Mouse (Mus musculus) CD8-positive naive resting alpha-beta T cell, adult 2 months (primary cell): ENCODE data around the gene Ggta1.
"Not testable (repeated sequence)": the region's sequence is repeated elsewhere in the genome, so short reads cannot be mapped to it uniquely, and the experiment has no call there.

Experiments
- DNase-seq, 2 experiments: peaks; one replicate each; pipeline ENCODE4 v3.0.0; 2022; ENCODE audit warnings: low read depth in 2 of 2, low spot score in 2 of 2

The Ggta1 gene

DNA sequence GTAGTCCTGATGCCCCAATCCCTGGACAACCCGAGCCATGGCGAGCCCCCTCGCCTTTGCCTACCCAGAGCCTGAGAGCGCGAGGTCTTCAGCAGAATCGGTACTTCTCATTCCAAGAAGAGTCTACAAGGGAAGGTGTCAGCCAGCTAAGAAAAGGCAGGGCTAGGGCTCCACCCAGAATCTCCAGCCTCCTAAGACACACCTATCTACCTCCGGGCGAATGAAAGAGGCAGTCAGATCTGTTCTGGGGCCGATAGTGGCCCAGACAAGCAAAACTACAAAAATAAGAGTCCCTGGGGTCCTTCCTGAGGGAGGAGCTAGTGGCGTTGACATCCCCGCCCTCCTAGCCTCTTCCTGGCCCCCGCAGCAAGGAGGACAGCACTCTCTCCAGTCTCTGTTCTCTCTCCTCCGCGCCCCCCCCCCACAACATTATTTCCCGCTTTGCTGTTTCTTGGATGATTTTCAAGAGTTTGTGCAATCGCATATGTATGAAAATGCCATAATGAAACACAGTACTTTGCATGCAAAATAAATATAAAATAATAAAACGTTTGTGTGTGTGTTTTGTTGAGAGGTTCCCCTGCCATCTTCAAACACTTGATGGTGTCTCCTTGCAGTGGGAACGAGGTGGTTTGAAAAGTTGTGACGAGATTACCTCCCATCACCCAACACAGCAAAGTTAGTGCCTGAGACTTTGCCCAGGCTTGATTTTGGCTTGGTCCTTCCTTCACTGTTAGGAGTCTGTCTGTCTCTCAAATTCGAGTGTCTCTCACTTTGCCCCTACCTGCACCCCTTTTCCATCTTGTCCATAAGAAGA lies 1.7 kb downstream of the Ggta1 start:
- DNase-seq = peak; percentile 49 to 60

DNA sequence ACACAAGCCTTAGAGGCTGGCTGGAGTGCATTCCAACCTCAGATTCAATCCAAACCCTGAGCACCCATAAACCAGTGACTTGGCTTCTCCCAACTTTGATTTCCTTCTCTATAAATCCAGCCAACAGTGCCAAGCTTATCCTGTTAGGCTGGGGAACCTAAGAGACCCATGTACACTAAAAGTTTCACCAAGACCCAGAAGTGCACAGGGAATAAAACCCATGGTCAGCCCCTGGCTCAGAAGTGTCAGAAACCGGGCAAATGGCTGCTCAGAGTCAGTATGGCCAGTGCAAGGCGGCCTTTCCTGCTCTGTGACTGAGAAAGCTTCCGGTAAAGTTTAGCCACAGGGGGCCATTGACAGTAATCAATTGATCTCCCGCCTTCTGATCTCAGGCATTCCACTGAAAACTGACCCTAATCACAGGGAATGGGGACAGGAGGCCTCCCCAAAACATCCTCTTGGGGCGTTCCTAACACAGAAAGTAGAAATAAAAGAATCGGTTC lies 2.6 kb downstream of the Ggta1 start:
- DNase-seq = no peak

DNA sequence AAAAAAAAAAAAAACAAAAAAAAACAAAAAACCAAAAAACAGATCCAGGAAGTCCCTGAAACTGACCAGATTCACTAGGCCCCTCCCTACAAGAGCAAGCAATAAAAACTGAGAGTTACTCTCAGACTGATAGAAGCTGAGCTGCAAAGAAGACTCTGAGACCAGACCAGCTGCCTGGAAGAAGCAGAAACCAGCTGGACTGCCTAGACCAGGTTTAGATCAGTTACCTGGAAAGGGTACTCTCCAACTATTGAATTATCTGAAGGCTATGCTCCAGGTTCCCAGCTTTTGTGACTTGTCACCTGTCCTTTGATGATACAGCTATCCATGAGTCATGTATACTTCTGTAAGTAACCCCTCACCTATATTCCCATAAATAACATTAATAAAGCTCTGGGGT lies 3.7 kb downstream of the Ggta1 start:
- no peak for DNase-seq

DNA sequence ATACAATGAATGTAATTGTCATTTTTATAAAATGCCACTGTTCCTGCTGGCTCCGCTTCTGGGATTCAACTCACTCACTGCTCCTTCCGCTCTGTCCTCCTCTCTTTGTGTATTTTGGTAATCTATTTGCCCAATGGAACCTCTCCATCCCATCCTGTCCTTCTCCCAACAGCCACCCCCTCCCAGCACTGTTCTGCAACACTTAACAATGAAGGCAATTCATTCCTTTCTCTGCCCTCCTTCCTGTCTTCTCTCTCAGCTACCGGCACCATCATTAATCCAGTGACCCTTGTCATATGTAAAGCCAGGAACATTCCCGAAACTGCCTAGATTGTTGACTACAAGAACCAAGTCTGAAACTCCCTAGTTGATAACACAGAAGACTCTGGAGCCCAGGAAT lies 4.6 kb downstream of the Ggta1 start:
- no peak for DNase-seq

DNA sequence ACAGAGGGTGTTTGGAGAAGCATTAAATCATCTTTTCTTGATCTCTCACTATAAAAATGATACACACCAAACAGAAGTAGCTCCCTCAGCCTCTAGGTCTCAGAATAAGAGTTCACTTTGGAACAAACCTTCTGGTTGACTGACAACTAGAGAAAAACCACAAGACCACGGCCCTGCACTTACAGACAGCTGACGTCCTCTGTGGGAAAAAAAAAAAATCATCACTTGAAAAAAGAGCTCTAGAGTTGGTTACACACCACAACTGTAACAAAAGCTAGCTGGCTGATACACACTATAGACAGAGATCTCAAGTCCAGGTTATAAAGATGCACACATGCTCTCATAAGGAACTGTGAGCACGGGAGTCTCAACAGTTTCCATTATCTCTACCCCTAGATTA lies 9.3 kb downstream of the Ggta1 start:
- DNase-seq = peak; percentile 60 to 78

DNA sequence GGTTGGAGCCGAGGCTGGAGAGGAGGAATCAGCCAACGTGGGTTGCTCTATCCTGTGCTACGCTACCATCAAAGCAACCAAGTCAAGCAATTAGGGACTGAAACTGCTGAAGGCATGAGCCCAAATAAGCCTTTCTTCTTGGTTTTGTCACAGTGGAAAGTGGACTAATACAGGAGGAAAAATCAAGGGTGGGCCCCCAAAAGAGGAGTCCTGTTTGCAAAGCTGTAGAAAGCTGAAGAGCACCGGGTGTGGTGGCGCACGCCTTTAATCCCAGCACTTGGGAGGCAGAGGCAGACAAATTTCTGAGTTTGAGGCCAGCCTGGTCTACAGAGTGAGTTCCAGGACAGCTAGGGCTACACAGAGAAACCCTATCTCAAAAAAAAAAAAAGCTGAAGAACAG lies 10.3 kb downstream of the Ggta1 start:
- DNase-seq = not testable (repeated sequence)

DNA sequence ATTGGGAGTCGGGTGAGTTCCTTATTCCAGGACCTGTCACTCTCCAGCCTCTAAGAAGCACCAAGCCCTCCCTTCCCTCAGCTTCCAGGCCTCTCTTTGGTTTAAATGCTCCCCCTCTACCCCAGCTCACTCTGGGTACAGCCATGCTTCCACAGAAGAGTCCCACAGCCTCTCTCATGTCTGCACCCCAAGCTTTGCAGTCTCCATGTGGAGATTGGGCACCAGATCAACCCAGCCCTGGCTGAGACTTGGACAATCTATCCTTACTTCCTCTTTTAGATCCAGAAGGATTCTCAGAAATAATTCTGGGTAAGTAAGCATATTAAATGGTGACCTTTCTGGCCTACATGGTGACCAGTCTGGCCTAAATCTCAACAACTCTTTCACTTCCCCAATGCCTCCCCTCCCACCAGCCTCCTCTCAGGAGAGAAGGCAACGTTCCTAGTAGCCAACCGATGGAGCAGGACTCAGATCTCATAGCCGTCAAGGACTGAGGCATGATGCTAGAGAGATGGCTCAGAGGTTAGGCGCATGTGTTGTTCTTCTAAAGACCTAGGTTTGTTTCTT lies 11.5 kb downstream of the Ggta1 start:
- no peak for DNase-seq

DNA sequence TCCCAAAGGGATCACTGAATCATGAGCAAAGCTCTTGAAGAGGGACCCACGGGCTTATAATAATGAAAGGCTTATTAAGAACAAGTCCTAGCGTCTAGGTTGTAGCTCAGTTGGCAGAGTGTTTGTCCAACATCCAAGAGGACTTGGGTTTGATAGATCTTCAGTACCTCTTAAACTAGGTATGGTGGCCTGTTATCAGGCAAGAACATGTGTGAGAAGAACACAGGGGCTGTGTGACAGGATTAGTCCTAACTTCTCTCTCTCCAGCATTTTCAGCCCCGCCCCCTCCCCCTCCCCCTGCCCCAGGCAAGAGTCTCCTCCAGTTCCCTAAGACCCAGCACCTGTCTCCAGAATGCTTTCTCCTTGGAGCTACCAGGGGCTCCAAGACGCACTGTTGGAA lies 12.2 kb downstream of the Ggta1 start:
- no peak for DNase-seq

DNA sequence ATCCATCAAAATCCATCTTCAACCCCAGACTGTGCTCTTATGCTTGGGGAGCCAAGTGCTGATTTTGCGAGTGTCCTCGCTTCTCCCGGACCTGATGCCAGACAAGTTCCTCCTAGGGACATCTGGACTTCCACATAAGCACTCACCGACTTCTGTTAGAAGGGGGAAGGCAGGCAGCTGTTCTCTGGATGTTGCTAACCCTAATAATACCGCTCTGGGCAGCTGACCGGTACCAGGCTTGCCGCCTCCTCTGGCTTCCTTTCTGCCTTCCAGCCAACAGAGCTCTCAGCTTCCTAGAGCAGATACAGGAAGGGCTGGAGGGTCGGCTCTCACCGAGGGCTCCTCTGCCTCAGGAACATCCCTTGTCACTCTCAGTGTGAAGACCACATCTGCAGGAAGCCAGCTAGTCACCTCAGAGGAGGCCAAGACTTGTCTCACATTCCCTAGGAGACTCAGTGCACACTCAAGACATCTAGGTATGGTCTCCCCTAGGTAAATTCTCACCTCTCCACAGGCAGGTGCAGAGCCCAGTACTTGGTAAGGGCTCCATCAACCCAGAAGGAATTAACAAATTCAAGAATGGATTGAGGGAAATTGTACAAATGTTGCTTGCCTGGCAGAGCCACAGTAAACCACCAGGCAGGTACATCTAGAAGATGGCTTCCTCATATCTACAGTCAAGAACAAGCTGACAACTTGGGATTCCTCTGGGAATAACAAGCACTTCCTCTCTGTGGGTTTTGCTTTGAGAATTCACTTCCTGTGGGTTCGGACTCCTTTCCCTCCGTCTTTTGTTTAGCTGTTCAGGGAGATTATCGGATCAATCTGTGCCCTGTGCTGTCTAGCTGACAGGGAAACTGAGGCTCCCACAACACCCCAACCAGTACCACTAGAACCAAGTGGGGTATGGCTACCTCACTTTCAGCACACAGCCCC lies 13.1 kb downstream of the Ggta1 start:
- no peak for DNase-seq

DNA sequence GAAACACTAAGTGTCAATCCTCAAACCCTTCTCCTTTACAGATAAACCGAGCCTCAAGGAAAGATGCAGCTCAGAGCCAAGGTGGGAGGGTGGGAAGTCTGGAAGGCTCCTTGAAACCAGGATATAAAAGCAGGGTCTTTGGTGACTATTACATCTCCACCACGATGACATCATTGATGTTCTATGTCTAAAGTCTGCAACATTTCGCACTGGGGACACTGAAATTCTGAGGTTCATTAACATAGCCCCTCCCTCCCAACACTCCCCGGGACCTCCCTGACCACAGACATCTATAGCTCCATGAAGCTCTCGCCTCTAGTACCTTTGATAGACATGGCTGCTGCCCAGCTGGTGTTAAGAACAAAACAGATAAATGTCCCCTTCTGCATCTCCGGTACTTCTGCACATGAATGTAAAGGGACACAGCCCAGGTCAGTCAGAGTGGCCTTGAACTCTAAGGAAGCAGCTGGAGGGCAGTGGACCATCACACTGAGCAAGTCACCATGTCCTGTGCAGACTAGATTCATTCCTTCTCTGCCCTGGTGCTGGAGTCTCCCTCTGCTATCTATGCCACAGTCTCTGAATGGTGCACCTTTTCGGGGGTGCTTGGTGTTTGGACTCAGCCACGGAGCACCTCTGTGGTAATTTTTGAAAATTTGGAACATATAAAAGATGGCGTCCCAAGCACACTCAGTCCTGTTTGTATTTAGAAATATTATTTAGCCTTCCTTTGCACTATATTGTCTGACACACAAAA lies 13.9 kb downstream of the Ggta1 start:
- no peak for DNase-seq

DNA sequence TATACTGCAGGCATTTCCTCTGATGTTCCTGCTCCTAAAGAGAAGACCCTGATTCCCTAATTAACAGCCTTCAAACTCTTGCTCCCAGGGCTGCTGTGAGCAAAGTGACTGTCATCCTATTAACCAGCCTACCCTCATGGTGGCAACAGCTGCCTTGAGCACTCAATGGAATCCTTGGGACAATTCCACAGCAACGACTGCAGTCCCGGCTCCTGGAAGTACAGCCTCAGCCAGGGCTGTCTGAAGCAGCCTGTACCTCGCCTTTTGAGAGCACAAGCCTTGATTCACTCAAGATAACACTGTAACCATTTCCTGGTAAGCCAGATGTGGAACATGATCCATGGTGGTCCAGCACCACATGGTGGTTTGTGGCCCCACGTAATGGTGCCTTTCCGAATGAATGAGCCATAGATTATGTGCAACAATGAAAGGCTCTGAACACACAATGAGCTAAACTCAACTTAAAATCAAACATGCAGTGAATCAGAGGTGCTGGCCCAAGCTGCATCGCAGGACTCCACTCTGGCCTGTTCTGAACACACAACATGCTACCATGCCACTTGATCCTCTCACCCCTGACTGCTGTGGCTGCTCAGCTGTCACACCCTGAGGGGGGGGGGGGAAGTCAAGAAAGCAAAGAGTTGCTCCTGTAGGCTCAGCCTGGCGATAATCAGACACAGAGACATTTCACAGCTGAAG lies 14.7 kb downstream of the Ggta1 start:
- no peak for DNase-seq

DNA sequence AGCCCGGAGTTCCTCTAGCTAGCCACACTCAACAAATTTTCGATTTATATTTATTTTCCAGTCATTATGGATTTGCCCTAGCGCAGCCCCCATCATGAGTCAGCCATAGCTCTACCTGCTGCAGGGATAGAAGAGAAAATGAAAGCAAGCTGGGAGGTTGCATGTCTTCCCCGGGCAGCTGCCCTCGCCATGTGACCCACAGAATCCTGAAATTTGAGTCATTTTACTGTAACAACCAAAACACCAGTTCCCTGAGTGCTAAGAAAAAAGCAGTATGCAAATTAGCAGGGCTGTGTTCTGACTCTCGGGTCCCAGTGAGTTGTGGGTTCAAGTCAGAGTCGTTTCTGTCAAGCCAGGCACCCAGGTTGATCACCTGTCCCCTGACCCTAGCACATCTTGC lies 15.6 kb downstream of the Ggta1 start:
- no peak for DNase-seq

DNA sequence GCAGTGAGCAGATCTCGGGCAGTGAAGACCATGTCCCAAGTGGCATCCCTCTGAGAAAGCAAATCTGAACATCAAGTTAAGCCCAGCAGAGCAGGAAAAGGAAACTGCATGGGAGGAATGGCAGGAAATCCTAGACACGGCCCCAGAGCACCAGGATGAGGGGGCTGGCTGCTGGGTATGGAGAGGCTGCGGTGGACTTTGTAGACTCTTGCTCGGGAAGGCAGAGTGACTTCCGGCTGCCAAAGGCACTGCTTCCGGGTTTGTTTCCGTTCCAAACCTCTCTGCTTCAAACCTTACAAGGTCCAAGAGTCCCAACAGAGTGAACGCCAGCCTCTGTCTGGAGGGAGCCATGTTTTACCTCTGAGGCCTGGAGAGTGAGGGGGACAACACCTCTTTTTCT lies 16.2 kb downstream of the Ggta1 start:
- DNase-seq = no peak

DNA sequence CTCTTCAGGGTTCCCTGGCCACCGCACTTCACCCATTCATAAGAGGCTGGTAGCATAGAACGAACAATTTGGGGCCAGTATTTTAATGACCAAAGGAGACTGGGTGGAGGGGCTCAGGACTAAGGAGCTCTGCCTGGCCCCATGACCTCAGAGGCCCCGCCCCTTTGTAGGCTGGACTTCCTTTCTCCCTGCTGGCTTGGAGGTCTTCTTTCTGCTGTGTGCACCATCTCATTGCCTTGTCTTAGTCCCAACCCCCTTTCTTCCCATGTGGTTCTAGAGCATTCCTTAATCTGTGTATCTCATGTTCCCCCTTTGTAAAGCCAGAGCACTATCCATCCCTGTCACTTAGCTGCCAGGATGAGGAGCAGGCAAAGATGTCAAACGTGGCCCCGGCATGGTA lies 16.7 kb downstream of the Ggta1 start:
- no peak for DNase-seq

DNA sequence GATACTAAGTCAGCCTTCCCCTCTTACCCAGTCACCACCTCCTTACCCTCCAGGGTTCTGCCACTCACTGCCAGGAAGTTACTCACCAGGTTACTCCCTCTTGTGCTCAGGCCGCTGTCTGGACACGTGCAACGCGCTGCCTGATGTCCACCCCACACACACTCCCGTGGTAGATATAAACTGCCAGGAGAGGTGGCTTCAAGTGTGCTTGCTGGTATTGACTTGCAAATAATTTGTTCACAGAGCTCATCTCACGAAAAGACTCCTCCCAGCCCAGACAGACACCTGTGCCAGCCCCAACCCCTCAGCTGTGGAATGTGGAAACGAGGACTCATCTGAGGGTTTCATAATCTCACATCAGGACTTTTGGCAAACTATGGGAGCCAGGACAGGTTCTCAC lies 17.4 kb downstream of the Ggta1 start:
- DNase-seq = no peak

DNA sequence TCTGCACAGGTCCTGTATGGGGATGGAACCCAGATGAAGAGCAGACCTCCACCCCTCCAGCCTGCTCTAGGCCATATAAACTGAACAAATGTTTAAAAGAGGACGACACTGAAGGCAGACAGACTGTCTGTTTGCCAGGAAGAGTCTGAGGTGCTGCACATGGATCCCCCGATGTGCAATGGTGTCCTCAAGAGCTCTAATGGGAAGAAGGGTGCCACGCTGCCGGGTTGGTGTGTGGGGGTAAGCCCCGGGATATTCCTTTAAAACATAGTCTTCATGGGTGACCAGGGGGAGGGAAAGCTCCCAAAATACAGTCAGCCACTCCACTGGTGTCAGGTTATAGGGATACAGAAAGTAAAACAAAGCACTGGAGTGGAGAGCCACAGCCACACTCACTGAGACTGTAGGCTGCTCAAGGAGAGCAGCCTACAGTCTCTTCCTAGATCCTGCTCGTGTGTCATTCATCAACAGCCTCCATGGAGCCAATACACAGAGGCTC lies 18.2 kb downstream of the Ggta1 start:
- DNase-seq = no peak

DNA sequence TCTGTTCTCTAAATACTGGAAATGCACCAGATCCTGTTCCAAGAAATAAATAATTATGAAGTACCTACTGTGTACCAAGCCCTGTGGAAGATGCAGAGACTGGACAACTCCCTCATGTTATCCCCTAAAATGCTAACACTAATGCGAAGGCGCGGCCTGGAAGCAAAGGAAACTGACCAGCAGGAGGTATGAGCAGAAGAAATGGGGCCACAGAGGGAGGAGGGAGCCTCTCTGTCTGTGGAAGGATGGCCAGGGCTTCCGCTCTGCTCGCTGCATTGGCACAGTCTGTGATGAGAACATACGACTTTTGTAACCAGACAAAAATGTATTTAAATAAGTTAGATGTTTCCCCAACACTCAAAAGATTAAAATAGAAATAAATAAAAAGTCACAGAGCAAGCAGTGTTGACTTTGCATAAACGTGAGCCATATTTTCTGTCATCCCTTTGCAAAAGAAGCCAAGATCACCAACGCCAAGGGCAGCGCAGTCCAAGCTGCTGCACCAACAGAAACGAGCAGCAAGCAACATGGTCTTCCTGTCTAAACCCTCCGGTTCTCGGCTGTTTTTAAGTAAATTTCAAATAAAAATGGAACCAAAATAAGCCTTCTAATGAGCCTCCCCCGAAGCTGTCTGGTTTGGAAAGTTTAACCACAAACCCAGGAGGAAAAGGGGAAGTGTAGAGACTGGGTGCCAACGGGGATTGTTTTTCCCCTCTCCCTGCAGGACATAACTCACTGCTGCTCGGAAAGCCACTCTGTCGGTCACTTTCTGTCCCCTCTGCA lies 18.9 kb downstream of the Ggta1 start:
- DNase-seq = no peak

DNA sequence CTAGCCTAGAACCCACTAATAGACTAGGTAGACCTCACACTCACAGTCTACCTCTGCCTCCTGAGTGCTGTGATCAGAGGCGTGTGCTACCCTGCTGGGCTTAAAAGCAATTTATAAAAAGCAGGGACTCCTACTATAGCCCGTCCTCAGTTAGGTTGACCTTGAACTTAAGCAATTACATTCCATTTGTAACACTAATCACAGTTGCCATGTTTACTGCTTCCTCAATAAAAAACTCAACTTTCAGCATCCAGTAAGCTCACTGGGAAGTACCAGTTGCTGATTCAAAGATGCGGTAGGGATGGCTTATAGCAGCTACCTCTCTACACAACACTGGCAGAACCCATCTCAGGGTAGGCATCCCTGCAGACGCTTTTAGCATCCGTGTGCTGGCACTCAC lies 19.7 kb downstream of the Ggta1 start:
- DNase-seq = no peak

DNA sequence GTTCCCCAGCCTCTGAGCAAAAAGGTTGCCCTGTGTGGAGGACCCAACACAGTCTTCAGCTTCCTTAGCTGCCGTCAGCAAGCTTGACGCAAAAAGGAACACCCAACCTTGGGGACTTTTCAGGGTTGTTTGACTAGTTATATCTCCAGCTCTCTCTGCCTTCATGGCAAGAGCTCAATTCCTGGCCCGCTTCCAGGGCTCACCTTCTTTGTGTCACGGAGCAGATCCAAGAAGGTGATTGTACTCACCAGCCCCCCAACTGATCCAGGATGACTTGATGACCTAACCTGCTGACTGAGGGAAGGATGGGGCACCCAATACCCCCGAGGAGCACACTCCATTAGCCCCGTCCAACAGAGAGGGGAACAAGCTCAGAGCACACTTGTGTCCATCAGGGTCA lies 21.0 kb downstream of the Ggta1 start:
- DNase-seq = no peak
